Mouse (Mus musculus): ENCODE results near the gene Snx30.

DNA sequence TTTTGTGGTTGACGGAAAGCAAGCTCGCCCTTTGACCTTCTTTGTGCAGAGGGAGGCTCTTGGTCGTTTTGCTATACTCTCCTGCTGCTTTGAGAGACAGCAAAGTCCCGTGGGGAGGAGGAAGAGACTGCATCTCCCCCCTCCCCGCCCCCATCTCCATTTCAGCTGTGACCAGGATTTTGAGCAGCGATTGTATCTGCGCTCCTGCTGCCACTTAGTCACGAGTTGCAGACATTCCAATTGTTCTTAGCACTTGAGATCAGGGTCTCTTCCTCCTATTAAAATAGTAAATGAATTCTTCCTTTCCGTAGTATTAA lies 1.2 kb downstream of the Snx30 start:
- TF ChIP-seq HCFC1 (IDR thresholded peaks at IDR 0.05; ENCODE audit: low read depth, low read length), result no peak
- TF ChIP-seq CTCF (IDR thresholded peaks at IDR 0.05 in 2 of 3, conservative IDR thresholded peaks at IDR 0.05 in 1 of 3; ENCODE audit: control insufficient read depth in 1 of 3, insufficient read depth in 1 of 3, low read depth in 2 of 3, low read length in 3 of 3, poor library complexity in 1 of 3, severe bottlenecking in 1 of 3), result no peak
- TF ChIP-seq NRF1 (IDR thresholded peaks at IDR 0.05; ENCODE audit: insufficient read depth, low read depth, low read length, poor library complexity, severe bottlenecking), result no peak
- TF ChIP-seq CHD2 (IDR thresholded peaks at IDR 0.05; ENCODE audit: low read length), result no peak
- TF ChIP-seq MXI1 (IDR thresholded peaks at IDR 0.05; ENCODE audit: low read depth, low read length), result no peak
- no peak for TF ChIP-seq MAX (IDR thresholded peaks at IDR 0.05; ENCODE audit: low read length)
- no peak for TF ChIP-seq USF1 (IDR thresholded peaks at IDR 0.05; ENCODE audit: low read depth, low read length)

Data from MEL (cell line).